Mouse (Mus musculus): ENCODE measurements around the gene Ephx4.
A peak's percentile ranks its signal among the peaks of the same experiment; 100 is the strongest.
"Not testable (repeated sequence)": the region's sequence is repeated elsewhere in the genome, so short reads cannot be mapped to it uniquely, and the experiment has no call there.

Ephx4 gene

GRCm38 (mm10) chr5:107402436-107402835 lies at the start of gene Ephx4:
TSS of gene Ephx4 (plus strand) at chr5:107402736.
- no peak for DNase-seq

- no peak for DNase-seq
Observed at GRCm38 (mm10) chr5:107353981-107354380, 48.6 kb upstream of the Ephx4 start.

- DNase-seq = no peak
Observed at GRCm38 (mm10) chr5:107355801-107356200, 46.7 kb upstream of the Ephx4 start.

- no peak for DNase-seq
Observed at GRCm38 (mm10) chr5:107357723-107358122, 44.8 kb upstream of the Ephx4 start.

GRCm38 (mm10) chr5:107359395-107360053 lies 43.0 kb upstream of the Ephx4 start:
- peak; percentile 90 for DNase-seq

- no peak for DNase-seq
Observed at GRCm38 (mm10) chr5:107360054-107360730, 42.3 kb upstream of the Ephx4 start.

- no peak for DNase-seq
Observed at GRCm38 (mm10) chr5:107370040-107370439, 32.5 kb upstream of the Ephx4 start.

GRCm38 (mm10) chr5:107371335-107371734 lies 31.2 kb upstream of the Ephx4 start:
- DNase-seq = no peak

- DNase-seq = no peak
Observed at GRCm38 (mm10) chr5:107373256-107373655, 29.3 kb upstream of the Ephx4 start.

- DNase-seq = not testable (repeated sequence)
Observed at GRCm38 (mm10) chr5:107386448-107386847, 16.1 kb upstream of the Ephx4 start.

GRCm38 (mm10) chr5:107387788-107388187 lies 14.7 kb upstream of the Ephx4 start:
- no peak for DNase-seq

- DNase-seq = no peak
Observed at GRCm38 (mm10) chr5:107389373-107389772, 13.2 kb upstream of the Ephx4 start.

GRCm38 (mm10) chr5:107394437-107394836 lies 8.1 kb upstream of the Ephx4 start:
- DNase-seq = no peak

GRCm38 (mm10) chr5:107403011-107403946 lies 743 bp downstream of the Ephx4 start:
- DNase-seq = peak; percentile 8

GRCm38 (mm10) chr5:107403947-107404684 lies 1.6 kb downstream of the Ephx4 start:
- DNase-seq = no peak

GRCm38 (mm10) chr5:107405361-107405760 lies 2.8 kb downstream of the Ephx4 start:
- no peak for DNase-seq

- no peak for DNase-seq
Observed at GRCm38 (mm10) chr5:107410305-107410704, 7.8 kb downstream of the Ephx4 start.

- no peak for DNase-seq
Observed at GRCm38 (mm10) chr5:107411326-107411725, 8.8 kb downstream of the Ephx4 start.

GRCm38 (mm10) chr5:107412285-107412684 lies 9.7 kb downstream of the Ephx4 start:
- DNase-seq = no peak

GRCm38 (mm10) chr5:107415098-107415497 lies 12.6 kb downstream of the Ephx4 start:
- DNase-seq = no peak

- DNase-seq = no peak
Observed at GRCm38 (mm10) chr5:107421676-107422075, 19.1 kb downstream of the Ephx4 start.

- no peak for DNase-seq
Observed at GRCm38 (mm10) chr5:107431249-107431648, 28.7 kb downstream of the Ephx4 start, which contains the start of gene Lpcat2b. TSS of gene Lpcat2b (plus strand) at chr5:107431549.

- DNase-seq = no peak
Observed at GRCm38 (mm10) chr5:107434001-107434400, 31.5 kb downstream of the Ephx4 start.
